Mouse (Mus musculus): Measurements from ENCODE around the gene Mapk1. TPM values are rescaled to one million over a fixed set of nuclear protein-coding genes. Genes with fewer than 3 reads are reported as not detected.

The Mapk1 gene
- polyA plus RNA-seq, 1 experiment from 2014 or later, result 233 TPM

DNA sequence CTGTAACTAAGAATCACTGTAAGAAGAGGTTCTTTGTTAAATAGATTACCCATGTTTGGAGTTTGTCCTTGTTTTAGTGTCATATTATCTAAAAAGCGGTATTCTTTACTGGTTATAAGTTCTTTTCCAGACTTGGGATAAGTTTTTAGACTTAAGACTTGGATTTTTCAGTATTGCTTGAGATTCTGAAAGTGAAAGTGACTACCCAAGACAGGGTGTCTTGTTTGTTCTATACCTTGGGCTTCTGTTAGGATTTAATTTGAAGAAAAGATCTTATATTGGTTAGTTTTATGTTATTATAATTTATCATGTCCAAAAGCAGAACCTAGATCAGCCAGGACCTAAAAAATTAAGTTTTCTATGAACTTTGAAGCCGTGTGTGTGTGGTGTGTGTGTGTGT lies 50.6 kb downstream of the Mapk1 start:
- H3K4me3 ChIP-seq (ENCODE audit: low read depth, low read length), result no peak overlapping the region
- no peaks in the 10 kb centered on the region for H3K9me3 ChIP-seq (ENCODE audit: control insufficient read depth, low read length)
- no peak for ATAC-seq (ENCODE audit: low read depth)
- 98% methylated on average over 2 of the region's 2 CpGs for WGBS
- H3K4me2 ChIP-seq (ENCODE audit: low read depth, low read length), result no peak overlapping the region
- H3K27me3 ChIP-seq (ENCODE audit: control insufficient read depth, insufficient read depth, low read length), result no peaks in the 10 kb centered on the region
- no peak overlapping the region for H3K27ac ChIP-seq (ENCODE audit: low read depth, low read length)
- no peaks in the 10 kb centered on the region for H3K4me1 ChIP-seq (ENCODE audit: control insufficient read depth, insufficient read depth, low read length)
- H3K36me3 ChIP-seq (ENCODE audit: control insufficient read depth, insufficient read depth, low read length), result peaks cover 42% of the 10 kb centered on the region
- no peak overlapping the region for H3K9ac ChIP-seq (replicated peaks; ENCODE audit: low read depth, low read length)

DNA sequence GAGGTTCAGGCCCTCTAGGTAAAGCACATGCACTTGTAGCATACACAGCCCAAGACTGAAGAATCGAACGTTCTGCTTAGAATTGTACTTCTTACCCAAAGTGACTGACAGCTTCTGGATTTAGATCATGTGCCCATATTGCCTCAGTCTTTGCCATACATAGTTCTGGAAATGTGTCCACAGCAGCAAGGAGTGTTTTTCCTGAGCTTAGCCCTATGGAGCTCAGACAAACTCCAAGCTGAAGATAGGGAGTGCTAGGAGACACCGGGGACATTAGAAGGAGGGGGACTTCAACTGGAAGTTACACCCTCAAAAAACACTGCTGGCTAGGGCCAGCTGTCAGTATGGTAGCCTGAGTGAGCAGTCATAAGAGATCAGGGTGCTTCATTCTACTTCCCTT lies 57.5 kb downstream of the Mapk1 start:
- Histone ChIP-seq H3K36me3 (ENCODE audit: control insufficient read depth, insufficient read depth, low read length) (peaks cover 43% of the 10 kb centered on the region), H3K9me3 (ENCODE audit: control insufficient read depth, low read length) (no peaks in the 10 kb centered on the region), H3K4me2 (ENCODE audit: low read depth, low read length) (no peak overlapping the region), H3K27ac (ENCODE audit: low read depth, low read length) (no peak overlapping the region), H3K27me3 (ENCODE audit: control insufficient read depth, insufficient read depth, low read length) (no peaks in the 10 kb centered on the region), H3K9ac (replicated peaks; ENCODE audit: low read depth, low read length) (no peak overlapping the region), H3K4me1 (ENCODE audit: control insufficient read depth, insufficient read depth, low read length) (no peaks in the 10 kb centered on the region), H3K4me3 (ENCODE audit: low read depth, low read length) (no peak overlapping the region)
- no peak for ATAC-seq (ENCODE audit: low read depth)
- 100% methylated on average over 3 of the region's 3 CpGs for WGBS

DNA sequence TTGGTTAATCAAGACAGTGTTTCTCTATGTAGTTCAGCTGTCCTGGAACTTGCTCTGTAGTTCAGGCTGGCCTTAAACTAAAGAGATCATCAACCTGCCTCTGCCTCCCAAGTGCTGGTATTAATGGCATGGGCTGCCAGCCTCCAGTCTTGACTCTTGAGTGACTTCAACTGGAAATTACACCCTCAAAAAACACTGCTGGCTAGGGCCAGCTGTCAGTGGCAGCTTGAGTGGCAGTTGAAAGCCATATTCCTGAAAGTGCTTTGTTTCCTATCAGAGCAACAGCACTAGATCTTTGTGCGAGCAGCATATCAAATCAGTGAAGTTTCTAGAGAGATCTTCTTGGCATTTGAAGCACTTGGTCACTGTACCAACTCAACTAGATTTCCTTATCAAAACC lies 58.2 kb downstream of the Mapk1 start:
- Histone ChIP-seq H3K4me3 (ENCODE audit: low read depth, low read length) (no peak overlapping the region), H3K9me3 (ENCODE audit: control insufficient read depth, low read length) (no peaks in the 10 kb centered on the region), H3K4me2 (ENCODE audit: low read depth, low read length) (no peak overlapping the region), H3K9ac (replicated peaks; ENCODE audit: low read depth, low read length) (no peak overlapping the region), H3K27me3 (ENCODE audit: control insufficient read depth, insufficient read depth, low read length) (no peaks in the 10 kb centered on the region), H3K36me3 (ENCODE audit: control insufficient read depth, insufficient read depth, low read length) (peaks cover 43% of the 10 kb centered on the region), H3K27ac (ENCODE audit: low read depth, low read length) (no peak overlapping the region), H3K4me1 (ENCODE audit: control insufficient read depth, insufficient read depth, low read length) (no peaks in the 10 kb centered on the region)
- no peak for ATAC-seq (ENCODE audit: low read depth)
- WGBS, result 94% methylated on average over 1 of the region's 1 CpGs

DNA sequence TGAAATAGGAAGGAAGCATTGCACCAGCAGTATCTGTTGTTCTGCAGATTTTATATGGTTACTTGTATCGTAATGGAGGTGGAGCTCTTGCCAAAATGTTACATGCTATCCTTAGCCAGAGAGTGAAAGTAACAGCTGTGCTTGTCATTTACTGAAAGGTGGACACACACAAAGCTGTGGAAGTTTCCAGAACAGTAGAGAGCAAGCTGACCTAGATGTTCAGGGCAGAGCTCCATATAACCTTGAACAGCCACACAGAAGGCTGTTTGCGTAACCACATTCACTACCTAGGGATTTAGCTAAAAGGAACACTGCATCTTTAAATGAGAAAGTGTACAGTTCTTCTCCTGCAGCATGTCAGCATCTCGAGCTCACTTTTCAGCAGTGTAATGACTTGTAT lies 61.1 kb downstream of the Mapk1 start:
- H3K36me3 ChIP-seq (ENCODE audit: control insufficient read depth, insufficient read depth, low read length), result peaks cover 26% of the 10 kb centered on the region
- WGBS, result 82% methylated on average over 3 of the region's 3 CpGs
- no peak for ATAC-seq (ENCODE audit: low read depth)
- H3K9me3 ChIP-seq (ENCODE audit: control insufficient read depth, low read length), result no peaks in the 10 kb centered on the region
- H3K4me2 ChIP-seq (ENCODE audit: low read depth, low read length), result no peak overlapping the region
- no peak overlapping the region for H3K9ac ChIP-seq (replicated peaks; ENCODE audit: low read depth, low read length)
- no peaks in the 10 kb centered on the region for H3K27me3 ChIP-seq (ENCODE audit: control insufficient read depth, insufficient read depth, low read length)
- H3K4me3 ChIP-seq (ENCODE audit: low read depth, low read length), result no peak overlapping the region
- H3K4me1 ChIP-seq (ENCODE audit: control insufficient read depth, insufficient read depth, low read length), result no peaks in the 10 kb centered on the region
- no peak overlapping the region for H3K27ac ChIP-seq (ENCODE audit: low read depth, low read length)

DNA sequence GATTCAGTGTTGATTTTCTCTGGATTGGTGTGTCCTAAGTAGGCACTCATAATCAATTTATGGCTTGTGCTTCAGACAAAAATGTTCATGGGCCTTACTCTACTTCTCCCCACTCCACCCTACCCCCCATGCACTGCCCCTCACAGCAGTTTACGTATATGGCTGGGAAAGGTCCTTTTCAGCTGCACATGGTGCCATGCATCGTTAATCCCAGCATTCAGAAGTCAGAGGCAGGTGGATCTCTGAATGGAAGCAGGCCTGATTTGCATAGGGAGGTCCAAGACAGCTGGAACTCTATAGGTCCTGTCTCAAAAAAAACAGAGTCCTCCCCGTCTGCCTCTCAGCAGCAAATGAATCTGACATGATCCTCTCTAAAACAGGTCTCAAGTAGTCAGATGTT lies 62.1 kb downstream of the Mapk1 start:
- WGBS, result 28% methylated on average over 3 of the region's 3 CpGs
- H3K9ac ChIP-seq (replicated peaks; ENCODE audit: low read depth, low read length), result no peak overlapping the region
- no peak overlapping the region for H3K4me2 ChIP-seq (ENCODE audit: low read depth, low read length)
- H3K36me3 ChIP-seq (ENCODE audit: control insufficient read depth, insufficient read depth, low read length), result peaks cover 16% of the 10 kb centered on the region
- H3K9me3 ChIP-seq (ENCODE audit: control insufficient read depth, low read length), result no peaks in the 10 kb centered on the region
- ATAC-seq (ENCODE audit: low read depth), result no peak
- no peak overlapping the region for H3K27ac ChIP-seq (ENCODE audit: low read depth, low read length)
- H3K4me1 ChIP-seq (ENCODE audit: control insufficient read depth, insufficient read depth, low read length), result no peaks in the 10 kb centered on the region
- H3K27me3 ChIP-seq (ENCODE audit: control insufficient read depth, insufficient read depth, low read length), result no peaks in the 10 kb centered on the region
- no peak overlapping the region for H3K4me3 ChIP-seq (ENCODE audit: low read depth, low read length)

DNA sequence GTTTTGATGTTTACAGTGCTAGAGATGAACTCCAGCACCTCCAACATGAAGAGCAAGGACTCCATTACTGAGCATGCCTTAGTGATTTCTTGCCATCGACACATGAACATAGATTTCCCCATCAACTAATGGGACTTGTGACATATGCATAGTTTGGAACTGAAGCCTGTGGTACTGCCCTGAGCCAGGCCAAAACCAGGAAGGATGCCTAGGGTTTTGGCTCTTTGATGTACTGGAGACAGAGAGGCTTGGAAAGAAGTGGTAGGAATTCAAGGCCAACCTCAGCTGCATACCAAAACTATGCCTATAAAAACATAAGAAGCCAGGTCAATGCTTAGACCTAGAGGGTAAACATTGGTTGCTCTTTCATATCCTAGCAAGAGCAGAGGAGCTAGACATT lies 66.7 kb downstream of the Mapk1 start:
- WGBS, result 100% methylated on average over 1 of the region's 1 CpGs
- no peak for ATAC-seq (ENCODE audit: low read depth)

DNA sequence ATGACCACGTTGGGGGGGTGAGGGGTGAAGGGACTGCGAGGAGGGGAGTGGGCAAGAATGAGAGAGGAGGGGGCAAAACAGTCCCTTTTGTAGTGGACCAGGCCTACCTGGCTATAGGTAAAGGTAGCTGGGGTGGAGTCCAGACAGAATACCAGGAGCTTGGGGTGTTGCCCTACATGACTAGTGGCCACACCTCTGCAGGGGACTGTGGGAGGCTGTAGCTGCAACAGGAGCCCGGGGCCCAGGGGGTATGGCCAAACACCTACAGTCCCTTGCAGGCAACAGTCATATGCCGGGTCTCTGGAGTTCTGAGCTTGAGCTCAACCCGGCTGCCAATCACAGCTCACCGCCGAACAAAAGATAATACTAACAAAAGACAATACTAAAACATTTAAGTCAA lies 68.9 kb downstream of the Mapk1 start:
- WGBS, result 81% methylated on average over 7 of the region's 7 CpGs
- no peak for ATAC-seq (ENCODE audit: low read depth)
- H3K4me2 ChIP-seq (ENCODE audit: low read depth, low read length), result no peak overlapping the region
- 0 out of 2 replicates have a peak, but pooled peaks cover 4% of the 10 kb centered on the region for H3K4me1 ChIP-seq (ENCODE audit: control insufficient read depth, insufficient read depth, low read length)
- no peaks in the 10 kb centered on the region for H3K27me3 ChIP-seq (ENCODE audit: control insufficient read depth, insufficient read depth, low read length)
- no peak overlapping the region for H3K4me3 ChIP-seq (ENCODE audit: low read depth, low read length)
- H3K9ac ChIP-seq (replicated peaks; ENCODE audit: low read depth, low read length), result no peak overlapping the region
- H3K27ac ChIP-seq (ENCODE audit: low read depth, low read length), result no peak overlapping the region
- H3K9me3 ChIP-seq (ENCODE audit: control insufficient read depth, low read length), result no peaks in the 10 kb centered on the region
- peaks cover 7% of the 10 kb centered on the region for H3K36me3 ChIP-seq (ENCODE audit: control insufficient read depth, insufficient read depth, low read length)

More for the DNA sequence above, 66.7 kb downstream of the Mapk1 start:
- no peaks in the 10 kb centered on the region for H3K9me3 ChIP-seq (ENCODE audit: control insufficient read depth, low read length)
- no peaks in the 10 kb centered on the region for H3K27me3 ChIP-seq (ENCODE audit: control insufficient read depth, insufficient read depth, low read length)
- no peaks in the 10 kb centered on the region for H3K4me1 ChIP-seq (ENCODE audit: control insufficient read depth, insufficient read depth, low read length)
- no peak overlapping the region for H3K9ac ChIP-seq (replicated peaks; ENCODE audit: low read depth, low read length)
- H3K36me3 ChIP-seq (ENCODE audit: control insufficient read depth, insufficient read depth, low read length), result peaks cover 7% of the 10 kb centered on the region
- H3K27ac ChIP-seq (ENCODE audit: low read depth, low read length), result no peak overlapping the region
- H3K4me3 ChIP-seq (ENCODE audit: low read depth, low read length), result no peak overlapping the region
- H3K4me2 ChIP-seq (ENCODE audit: low read depth, low read length), result no peak overlapping the region

DNA sequence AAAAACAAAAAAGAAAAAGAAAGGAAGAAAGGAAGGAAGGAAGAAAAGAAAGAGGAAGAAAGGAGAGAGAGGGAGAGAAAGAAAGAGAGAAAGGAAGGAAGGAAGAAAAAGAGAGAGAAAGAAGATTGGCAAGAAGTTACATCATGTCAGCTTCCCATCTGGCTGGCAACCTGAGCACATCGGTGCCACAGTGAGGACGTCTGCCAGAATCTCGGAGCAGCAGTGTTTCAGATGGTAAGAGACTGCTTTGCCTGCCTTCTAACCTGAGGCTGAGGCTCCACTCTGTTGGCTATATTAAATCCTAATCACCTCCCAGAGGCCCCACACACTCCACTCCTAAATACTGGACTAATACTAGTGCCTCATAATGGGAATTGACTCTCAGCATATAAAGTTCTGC lies 70.7 kb downstream of the Mapk1 start:
- WGBS, result 57% methylated on average over 3 of the region's 3 CpGs
- 0 out of 2 replicates have a peak, but pooled peaks cover 4% of the 10 kb centered on the region for H3K4me1 ChIP-seq (ENCODE audit: control insufficient read depth, insufficient read depth, low read length)
- no peak for ATAC-seq (ENCODE audit: low read depth)

DNA sequence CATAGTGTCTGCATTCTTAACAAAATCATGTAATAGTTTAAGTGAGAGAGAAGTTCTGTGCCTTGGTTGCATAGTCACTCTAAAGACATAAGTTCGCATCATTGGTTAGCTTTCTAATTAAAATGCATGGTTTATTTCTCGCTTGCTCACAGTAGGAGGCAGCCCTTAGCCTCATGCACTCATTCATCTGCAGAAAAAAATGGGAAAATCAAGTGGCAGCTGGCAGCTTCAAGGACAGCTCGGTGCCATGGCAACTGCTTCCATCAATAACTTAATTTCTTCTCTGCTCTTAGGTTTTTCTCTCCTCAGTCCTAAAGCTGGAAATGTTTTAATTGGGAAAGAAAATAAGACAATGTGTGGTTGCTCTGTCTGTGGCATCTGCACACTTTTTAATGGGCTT lies 72.4 kb downstream of the Mapk1 start:
- no peaks in the 10 kb centered on the region for H3K36me3 ChIP-seq (ENCODE audit: control insufficient read depth, insufficient read depth, low read length)
- H3K9ac ChIP-seq (replicated peaks; ENCODE audit: low read depth, low read length), result no peak overlapping the region
- H3K4me1 ChIP-seq (ENCODE audit: control insufficient read depth, insufficient read depth, low read length), result 0 out of 2 replicates have a peak, but pooled peaks cover 4% of the 10 kb centered on the region
- 46% methylated on average over 3 of the region's 3 CpGs for WGBS
- no peaks in the 10 kb centered on the region for H3K9me3 ChIP-seq (ENCODE audit: control insufficient read depth, low read length)
- no peak overlapping the region for H3K4me3 ChIP-seq (ENCODE audit: low read depth, low read length)
- no peak overlapping the region for H3K4me2 ChIP-seq (ENCODE audit: low read depth, low read length)
- peak; percentile 62; the same call in 1 of the 2 replicates for ATAC-seq (ENCODE audit: low read depth)
- no peaks in the 10 kb centered on the region for H3K27me3 ChIP-seq (ENCODE audit: control insufficient read depth, insufficient read depth, low read length)
- H3K27ac ChIP-seq (ENCODE audit: low read depth, low read length), result no peak overlapping the region

More for the DNA sequence above, 70.7 kb downstream of the Mapk1 start:
- no peaks in the 10 kb centered on the region for H3K27me3 ChIP-seq (ENCODE audit: control insufficient read depth, insufficient read depth, low read length)
- H3K9me3 ChIP-seq (ENCODE audit: control insufficient read depth, low read length), result no peaks in the 10 kb centered on the region
- H3K36me3 ChIP-seq (ENCODE audit: control insufficient read depth, insufficient read depth, low read length), result no peaks in the 10 kb centered on the region
- no peak overlapping the region for H3K27ac ChIP-seq (ENCODE audit: low read depth, low read length)
- H3K4me3 ChIP-seq (ENCODE audit: low read depth, low read length), result no peak overlapping the region
- H3K4me2 ChIP-seq (ENCODE audit: low read depth, low read length), result no peak overlapping the region
- no peak overlapping the region for H3K9ac ChIP-seq (replicated peaks; ENCODE audit: low read depth, low read length)

DNA sequence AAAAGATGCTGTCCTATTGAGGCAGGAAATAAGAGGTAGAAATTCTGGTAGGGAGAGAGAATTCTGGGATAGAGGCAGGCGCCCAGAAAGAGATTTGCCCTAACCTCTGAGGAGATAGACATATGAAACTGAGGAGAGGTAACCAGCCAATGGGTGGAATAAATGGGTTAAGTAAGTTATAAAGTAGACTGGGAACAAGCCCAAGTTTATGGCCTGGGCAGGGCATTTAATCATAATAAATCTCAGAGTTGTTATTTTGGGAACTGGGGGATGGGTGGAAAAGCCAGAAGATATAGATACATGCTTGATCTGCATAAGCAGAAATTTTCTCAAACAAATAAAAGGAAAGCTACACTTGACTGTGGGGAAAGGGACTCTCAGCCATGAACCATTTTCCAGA lies 79.2 kb downstream of the Mapk1 start:
- Histone ChIP-seq H3K36me3 (ENCODE audit: control insufficient read depth, insufficient read depth, low read length) (no peaks in the 10 kb centered on the region), H3K9ac (replicated peaks; ENCODE audit: low read depth, low read length) (no peak overlapping the region), H3K27ac (ENCODE audit: low read depth, low read length) (no peak overlapping the region), H3K4me1 (ENCODE audit: control insufficient read depth, insufficient read depth, low read length) (no peaks in the 10 kb centered on the region), H3K9me3 (ENCODE audit: control insufficient read depth, low read length) (no peaks in the 10 kb centered on the region), H3K4me2 (ENCODE audit: low read depth, low read length) (no peak overlapping the region), H3K27me3 (ENCODE audit: control insufficient read depth, insufficient read depth, low read length) (no peaks in the 10 kb centered on the region), H3K4me3 (ENCODE audit: low read depth, low read length) (no peak overlapping the region)
- ATAC-seq (ENCODE audit: low read depth), result no peak
- WGBS, result 56% methylated on average over 1 of the region's 1 CpGs

All from neural tube, embryonic 14.5 days (tissue).